Mouse (Mus musculus): ENCODE measurements at regions not wholly inside any gene's neighbourhood (a gene's known extent, or its start where the extent isn't known, plus 50 kb on each side); places are given as distances from the start of the nearest gene placed in this dataset.

GRCm38 (mm10) chr11:48605223-48605824, 194.8 kb upstream of the Rack1 start:
- DNase-seq (ENCODE audit: low spot score in 2 of 2): no peak

DNA sequence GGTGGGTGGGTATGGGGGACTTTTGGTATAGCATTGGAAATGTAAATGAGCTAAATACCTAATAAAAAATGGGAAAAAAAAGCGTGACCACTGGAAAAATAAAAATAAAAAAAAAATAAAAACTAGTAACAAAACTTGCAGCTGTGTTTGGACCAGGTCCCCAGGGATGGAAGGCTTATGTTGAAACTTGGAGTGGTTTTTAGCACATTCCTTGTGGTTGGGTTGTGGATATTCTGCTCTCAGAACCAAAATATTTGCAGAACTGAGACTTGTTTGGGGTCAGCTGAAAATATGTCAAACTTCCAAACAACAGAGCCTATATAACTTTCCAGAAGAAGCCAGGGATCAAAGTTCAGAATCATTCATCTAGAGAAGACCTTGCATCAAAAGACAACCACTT, 199.0 kb upstream of the Rack1 start:
- DNase-seq (ENCODE audit: low spot score in 2 of 2): no peak

DNA sequence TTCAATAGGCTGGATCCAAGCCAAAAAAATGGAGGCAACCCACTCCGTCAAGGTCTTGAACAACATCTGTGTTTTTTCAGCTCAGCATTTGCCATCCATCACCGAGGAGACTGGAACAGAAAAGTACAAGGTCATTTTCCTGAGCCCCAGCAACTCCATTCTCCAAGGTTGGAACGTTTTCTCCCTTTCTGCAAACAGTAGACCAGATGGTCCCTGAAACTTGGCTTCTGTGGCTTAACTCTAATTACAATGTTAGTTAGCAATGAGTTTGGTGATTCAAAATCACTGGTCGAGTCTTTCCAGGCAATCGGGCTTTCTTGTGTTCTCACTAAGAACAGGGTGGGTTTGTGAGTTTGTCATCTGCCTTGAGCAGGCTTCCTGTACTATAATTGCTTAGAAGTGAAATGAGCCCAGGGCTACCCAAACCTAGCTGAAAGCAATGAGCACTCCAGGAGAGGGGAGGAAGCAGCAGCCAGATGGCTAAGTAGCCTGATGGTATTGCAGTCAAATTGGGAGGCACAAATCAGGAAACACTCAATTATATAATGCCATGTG, 200.5 kb upstream of the Rack1 start:
- no peak for DNase-seq (ENCODE audit: low spot score in 2 of 2)

DNA sequence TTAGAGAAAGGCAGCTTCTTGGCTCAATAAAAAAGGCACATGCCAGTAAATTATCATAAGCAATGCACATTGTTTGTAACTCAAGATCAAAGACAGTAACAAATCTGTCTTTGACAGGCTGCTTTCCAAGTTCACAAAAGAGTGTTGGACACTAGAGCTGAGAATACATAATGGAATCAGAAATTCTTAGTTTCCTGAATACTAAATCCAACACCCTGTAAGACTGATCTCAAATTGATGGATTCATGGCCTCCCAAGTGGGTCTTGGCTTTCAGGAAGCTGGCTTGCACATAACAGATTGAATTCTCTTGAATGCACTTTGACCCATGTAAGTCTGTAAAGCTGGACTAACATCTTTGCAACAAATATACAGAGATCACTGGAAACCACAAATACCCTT, 201.1 kb upstream of the Rack1 start:
- no peak for DNase-seq (ENCODE audit: low spot score in 2 of 2)

- no peak for DNase-seq (ENCODE audit: low spot score in 2 of 2)
Measured at GRCm38 (mm10) chr11:48594429-48594828, 205.7 kb upstream of the Rack1 start.

DNA sequence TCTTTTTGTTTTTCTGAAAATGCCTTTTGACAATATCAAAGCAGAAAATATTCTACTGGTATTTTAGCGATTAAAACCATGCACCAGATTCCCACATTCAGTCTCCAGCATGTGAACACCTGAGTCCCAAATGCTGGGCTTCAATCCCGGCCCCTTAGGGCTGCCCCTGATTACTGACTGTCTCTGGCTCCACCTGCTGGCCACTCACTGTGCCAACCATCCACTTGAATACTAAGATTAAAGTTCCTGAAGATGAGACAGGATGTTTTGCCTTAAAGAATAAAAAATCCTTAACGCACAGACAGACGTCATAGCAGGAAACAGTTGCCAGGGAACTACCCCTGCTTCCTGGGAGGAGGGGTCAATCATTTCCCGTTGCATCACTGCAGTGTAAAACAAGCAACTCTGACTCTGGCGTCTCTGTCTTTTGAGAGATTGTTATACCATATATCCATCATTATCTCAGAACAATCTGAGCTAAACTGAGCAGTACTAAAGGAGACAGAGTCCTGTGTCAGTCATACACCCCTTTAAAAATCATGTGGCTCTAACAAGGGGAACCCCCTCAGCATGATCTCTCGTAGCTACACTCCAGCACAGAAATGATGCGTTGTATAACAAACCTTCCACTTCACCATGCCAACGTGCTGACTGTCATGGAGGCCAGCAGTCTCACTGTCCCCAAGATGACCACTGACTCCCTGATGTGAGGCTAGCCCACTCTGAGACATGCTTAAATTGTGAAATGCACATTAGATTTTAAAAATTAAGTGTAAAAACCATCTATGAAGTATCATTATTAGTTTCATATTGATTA, 211.1 kb upstream of the Rack1 start:
- peak; percentile 62 to 79 for DNase-seq (ENCODE audit: low spot score in 2 of 2)

GRCm38 (mm10) chr11:48568769-48569168, 231.4 kb upstream of the Rack1 start:
- no peak for DNase-seq (ENCODE audit: low spot score in 2 of 2)

GRCm38 (mm10) chr11:48567583-48568562, 232.3 kb upstream of the Rack1 start:
- no peak for DNase-seq (ENCODE audit: low spot score in 2 of 2)

DNA sequence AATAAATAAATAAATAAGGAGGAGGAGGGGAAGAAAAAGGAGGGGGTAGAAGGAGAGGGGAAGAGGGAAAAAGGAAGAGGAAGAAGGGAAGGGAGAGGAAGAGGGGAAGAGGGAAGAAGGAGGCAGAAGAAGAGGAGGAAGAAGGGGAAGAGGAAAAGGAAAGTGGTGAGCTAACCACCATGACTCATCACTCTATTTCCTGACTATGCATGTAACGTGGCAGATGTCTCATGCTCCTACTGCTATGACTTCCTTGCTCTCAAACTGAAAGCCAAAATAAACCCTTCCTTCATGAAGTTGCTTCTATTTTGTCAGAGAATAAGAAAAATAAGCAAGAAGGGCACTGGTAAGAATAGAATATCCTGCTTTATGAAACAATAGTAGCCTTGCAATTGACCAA, 242.1 kb upstream of the Rack1 start:
- no peak for DNase-seq (ENCODE audit: low spot score in 2 of 2)

GRCm38 (mm10) chr11:48552006-48552405, 248.1 kb upstream of the Rack1 start:
- DNase-seq (ENCODE audit: low spot score in 2 of 2): no peak

DNA sequence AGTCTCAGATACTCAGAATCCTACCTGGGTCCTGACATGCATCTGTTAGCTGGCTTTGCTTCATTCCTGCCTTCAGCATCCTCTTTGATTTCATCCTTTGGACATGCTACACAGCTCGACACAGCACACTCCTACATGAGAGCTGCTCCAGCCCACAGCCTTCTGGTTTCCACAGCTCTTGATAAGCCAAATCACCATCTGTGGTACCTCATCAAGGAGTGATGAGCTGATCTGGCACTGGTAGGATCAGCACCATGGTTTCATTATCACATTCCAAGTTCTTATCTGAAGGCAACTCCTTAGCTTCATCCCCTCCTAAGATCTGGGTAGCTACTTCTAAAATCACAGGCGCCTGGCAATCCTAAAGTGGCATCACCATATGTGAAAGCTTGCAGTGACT, 248.9 kb upstream of the Rack1 start:
- DNase-seq (ENCODE audit: low spot score in 2 of 2): no peak

DNA sequence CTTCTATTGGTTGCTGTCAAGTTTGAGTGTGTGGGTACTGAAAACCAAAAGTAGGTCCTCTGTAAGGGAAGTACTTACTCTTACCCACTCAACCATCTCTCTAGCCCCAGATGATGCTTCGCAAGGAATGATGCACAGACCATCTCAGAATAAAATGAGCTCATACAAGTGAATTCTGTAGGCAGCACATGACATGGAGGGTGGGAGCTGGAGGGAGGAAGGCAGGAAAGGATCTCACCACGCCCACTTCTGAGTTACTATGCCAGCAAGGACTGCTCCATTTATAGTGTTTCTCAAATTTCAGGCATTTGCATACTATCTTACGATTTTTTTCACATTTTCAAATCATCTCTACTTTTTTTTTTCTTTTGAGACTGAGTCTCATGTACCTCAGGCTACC, 273.8 kb upstream of the Rack1 start:
- no peak for DNase-seq (ENCODE audit: low spot score in 2 of 2)

DNA sequence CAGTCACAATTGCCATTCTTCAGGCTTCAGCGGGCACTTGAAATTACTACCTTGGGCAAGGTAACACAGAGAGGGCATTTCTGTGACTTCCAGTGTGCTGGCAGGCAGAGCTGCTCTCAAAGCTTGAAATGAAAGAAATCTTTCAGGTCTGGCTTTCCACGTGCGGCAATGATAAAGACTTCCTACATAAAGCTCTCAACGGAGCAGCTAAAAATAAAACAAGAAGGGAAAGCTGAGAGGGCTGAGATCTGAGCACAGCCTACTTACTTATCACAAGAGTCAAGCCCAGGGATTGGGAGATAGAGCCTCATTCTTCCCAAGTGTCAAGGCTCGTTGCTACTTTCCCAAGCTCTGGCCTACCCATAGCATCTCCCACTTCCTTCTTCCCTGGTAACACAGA, 274.6 kb upstream of the Rack1 start:
- DNase-seq (ENCODE audit: low spot score in 2 of 2): no peak

GRCm38 (mm10) chr11:48506886-48507285, 293.2 kb upstream of the Rack1 start:
- no peak for DNase-seq (ENCODE audit: low spot score in 2 of 2)

GRCm38 (mm10) chr11:48502011-48502806, 297.9 kb upstream of the Rack1 start:
- peak in 1 of 2 experiments; percentile 5 for DNase-seq (ENCODE audit: low spot score in 2 of 2)

DNA sequence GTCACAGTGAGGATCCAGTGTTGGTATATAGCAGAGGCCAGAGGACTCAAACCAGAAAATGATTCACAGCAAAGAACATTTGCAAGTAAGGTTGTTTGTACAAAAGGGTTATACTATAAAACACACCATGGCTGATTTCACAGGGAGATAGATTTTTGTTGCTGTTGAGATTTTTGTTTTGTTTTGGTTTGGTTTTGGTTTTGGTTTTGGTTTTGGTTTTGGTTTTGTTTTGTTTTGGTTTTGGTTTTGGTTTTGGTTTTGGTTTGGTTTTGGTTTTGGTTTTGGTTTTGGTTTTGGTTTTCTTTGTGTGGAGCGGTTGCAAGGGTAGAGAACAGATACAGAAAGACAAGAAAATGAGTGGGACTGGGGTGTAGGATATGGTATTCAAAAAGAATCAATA, 301.1 kb upstream of the Rack1 start:
- DNase-seq (ENCODE audit: low spot score in 2 of 2): no peak

DNA sequence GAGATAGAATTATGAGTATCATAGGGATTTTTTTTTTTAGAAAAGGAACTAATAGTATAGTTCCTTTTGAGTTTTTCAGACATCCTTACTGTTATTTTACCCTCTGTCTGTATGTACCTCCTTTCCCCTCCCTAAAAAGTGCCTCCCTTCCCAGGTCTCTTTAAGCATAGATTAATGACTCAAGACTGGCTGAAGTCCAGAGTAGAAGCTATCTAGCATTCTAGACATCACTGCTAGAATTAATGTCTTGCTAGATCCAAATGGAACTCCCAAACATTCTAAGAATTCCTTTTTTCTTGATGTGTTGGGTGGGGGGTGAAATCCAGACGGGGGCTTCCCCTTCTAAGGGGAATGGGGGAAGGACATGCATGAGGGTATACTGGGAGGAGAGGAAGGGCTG, 311.8 kb upstream of the Rack1 start:
- no peak for DNase-seq (ENCODE audit: low spot score in 2 of 2)

- no peak for DNase-seq (ENCODE audit: low spot score in 2 of 2)
Measured at GRCm38 (mm10) chr11:48464036-48464435, 336.1 kb upstream of the Rack1 start.

- DNase-seq (ENCODE audit: low spot score in 2 of 2): no peak
Measured at GRCm38 (mm10) chr11:48449883-48450282, 350.2 kb upstream of the Rack1 start.

DNA sequence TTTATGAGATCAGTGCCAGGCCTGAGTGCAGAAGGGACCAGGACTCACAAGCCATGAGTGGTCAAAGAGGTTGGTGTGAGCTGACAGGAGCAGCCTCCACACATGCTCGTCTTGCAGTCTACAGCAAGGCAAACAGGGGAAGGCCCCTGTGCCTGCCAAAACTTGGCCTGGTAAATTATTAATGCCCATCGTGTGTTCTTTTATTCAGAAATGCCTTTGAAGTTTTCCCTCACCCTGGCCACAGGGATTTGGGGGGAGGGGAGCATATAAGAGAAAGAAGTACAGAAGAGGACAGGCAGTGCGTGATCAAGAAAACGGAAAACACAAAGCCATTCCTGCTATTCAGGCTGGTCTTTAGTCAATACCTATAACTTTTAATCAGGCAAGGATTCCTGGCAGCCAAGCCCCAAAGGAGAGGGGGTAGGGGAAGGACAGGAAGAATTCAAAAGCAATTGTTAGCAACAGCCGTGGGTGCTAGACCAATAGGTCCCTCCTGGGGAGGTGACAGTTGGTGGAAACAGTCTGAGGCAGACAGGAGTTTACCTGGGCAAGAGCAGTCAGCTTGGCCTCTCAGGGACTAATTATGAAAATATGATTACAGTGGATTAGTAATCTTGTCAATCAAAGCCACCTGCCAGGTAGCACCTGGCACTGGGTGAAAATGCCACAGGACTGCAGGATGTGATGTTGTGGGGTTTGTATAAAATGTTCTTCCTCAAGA, 357.4 kb upstream of the Rack1 start:
- DNase-seq (ENCODE audit: low spot score in 2 of 2): no peak

DNA sequence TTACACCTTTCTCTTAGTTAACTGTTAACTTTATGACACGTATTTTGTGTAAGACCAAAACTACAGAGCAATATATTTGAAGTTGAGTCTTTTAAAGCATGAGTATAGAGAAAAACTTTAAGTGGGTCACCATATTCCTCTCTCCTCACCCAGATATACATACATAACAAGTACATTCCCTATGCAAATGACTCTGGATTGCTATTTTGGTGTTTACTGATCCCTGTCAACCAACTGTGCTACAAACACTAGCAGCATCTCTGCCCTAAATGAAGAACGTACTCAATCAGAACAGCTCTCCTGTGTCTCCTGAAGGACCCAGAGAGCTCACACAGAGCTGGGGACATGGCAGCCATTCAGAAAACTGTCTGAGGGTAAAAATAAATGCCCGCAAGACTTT, 363.4 kb upstream of the Rack1 start:
- no peak for DNase-seq (ENCODE audit: low spot score in 2 of 2)

All from cerebellum, postnatal 4 days (tissue).